Mouse (Mus musculus): ENCODE measurements at regions not wholly inside any gene's neighbourhood (a gene's known extent, or its start where the extent isn't known, plus 50 kb on each side); places are given as distances from the start of the nearest gene placed in this dataset.

- no peak for TF ChIP-seq CTCF (IDR thresholded peaks at IDR 0.05; ENCODE audit: extremely low read depth, insufficient read length, insufficient replicate concordance, low read depth, low read length)
- TF ChIP-seq POLR2A (IDR thresholded peaks at IDR 0.05; ENCODE audit: low read depth, low read length): no peak
These were observed 114.9 kb upstream of the Ahr start for GRCm38 (mm10) chr12:35649772-35650171.
